Mouse (Mus musculus) lung, postnatal 0 days (tissue): Measurements from ENCODE around the gene Pbx3.

ENCODE experiments used
- CTCF ChIP-seq: IDR thresholded peaks from 2 replicates; pipeline ENCODE4 v1.5.1; 2016; ENCODE audit warnings: antibody characterized with exemption, mild to moderate bottlenecking
- EP300 ChIP-seq: IDR thresholded peaks from 2 replicates; pipeline ENCODE4 v1.6.1; 2016; ENCODE audit warnings: antibody characterized with exemption, mild to moderate bottlenecking, control low read depth

- TF ChIP-seq CTCF = no peak
- TF ChIP-seq EP300 = no peak
These were observed 137.4 kb downstream of the Pbx3 start for GRCm38 (mm10) chr2:34235467-34236075.
